Mouse (Mus musculus) testis, adult 2 months (tissue): ENCODE measurements around the gene Clec1b.

Experiments
- CTCF ChIP-seq: fragments of 200-500 bp; IDR thresholded peaks from 2 replicates; pipeline ENCODE4 v1.5.1; 2012; ENCODE audit warnings: low read depth, mild to moderate bottlenecking, inconsistent platforms, low read length, moderate library complexity; ENCODE audit not compliant: control insufficient read depth, insufficient read depth, insufficient replicate concordance
- POLR2A ChIP-seq: fragments of 200-500 bp; IDR thresholded peaks from 2 replicates; pipeline ENCODE4 v1.6.1; 2012; ENCODE audit warnings: low read depth, mild to moderate bottlenecking, inconsistent platforms, low read length, moderate library complexity; ENCODE audit not compliant: control insufficient read depth

DNA sequence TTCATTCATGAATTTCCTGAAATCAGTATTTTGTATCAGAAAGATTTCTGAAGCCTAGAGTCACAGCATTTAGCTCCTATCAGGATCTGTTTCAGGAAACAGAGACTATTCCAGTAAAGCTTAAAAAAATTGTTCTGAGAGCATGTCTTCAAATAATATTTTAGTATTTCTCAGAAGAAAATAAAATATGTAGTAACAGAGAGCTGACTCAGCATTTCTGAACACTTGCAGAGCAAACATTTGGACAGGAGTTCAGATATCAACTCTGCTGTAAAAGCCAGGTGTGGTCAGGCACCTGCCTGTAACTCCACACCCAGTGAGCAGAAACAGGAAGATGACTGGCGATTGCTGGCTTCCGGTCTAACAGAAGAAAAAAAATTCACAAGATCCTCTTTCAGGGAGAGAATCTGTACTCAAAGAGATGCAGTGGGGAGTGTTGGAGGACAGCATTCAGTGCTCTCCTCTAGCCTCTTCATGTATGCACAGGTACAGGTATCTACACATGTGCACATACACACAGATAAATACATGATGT, 22.1 kb upstream of the Clec1b start:
- TF ChIP-seq CTCF, result no peak
- TF ChIP-seq POLR2A, result no peak
